Mouse (Mus musculus) bone marrow, adult 2 months (tissue): ENCODE measurements around the gene Cers4. TPM values are rescaled to one million over a fixed set of nuclear protein-coding genes. Genes with fewer than 3 reads are reported as not detected.
A peak's percentile ranks its signal among the peaks of the same experiment; 100 is the strongest.

ENCODE experiments used
- H3K27ac ChIP-seq: fragments of 200-500 bp; 2 replicates; pipeline ENCODE4 v1.5.1; 2012; ENCODE audit warnings: low read depth, mild to moderate bottlenecking, control low read depth, inconsistent platforms, low read length; ENCODE audit not compliant: control insufficient read depth, poor library complexity, insufficient read depth
- H3K4me1 ChIP-seq: fragments of 200-500 bp; 2 replicates; pipeline ENCODE4 v1.6.1; 2011; ENCODE audit warnings: low read length; ENCODE audit not compliant: control insufficient read depth, insufficient read depth
- H3K4me3 ChIP-seq: fragments of 200-500 bp; replicated peaks from 2 replicates; pipeline ENCODE3; 2011; ENCODE audit warnings: mild to moderate bottlenecking, low read depth, low read length, control low read depth; ENCODE audit not compliant: control insufficient read depth
- CTCF ChIP-seq: fragments of 200-500 bp; IDR thresholded peaks from 2 replicates; pipeline ENCODE4 v1.5.1; 2011; ENCODE audit warnings: low read length, control low read depth; ENCODE audit not compliant: control insufficient read depth, insufficient read depth
- POLR2A ChIP-seq: fragments of 200-500 bp; IDR thresholded peaks from 2 replicates; pipeline ENCODE4 v1.6.1; 2011; ENCODE audit warnings: low read depth, mild to moderate bottlenecking, control low read depth, low read length, borderline replicate concordance; ENCODE audit not compliant: control insufficient read depth
- WGBS: fragments of 180-500 bp; shearing (Covaris S2); methylation state at CpG from one replicate; pipeline ENCODE4 v1.1.7; 2018; 5-methylcytosine and 5-hydroxymethylcytosine counted together
- polyA plus RNA-seq: library from polyadenylated mRNA; stranded (reverse); fragments of >200 nt; gene quantifications from 2 replicates; pipeline ENCODE4 v1.2.4, GENCODE M21; 2011; ENCODE audit warnings: low replicate concordance; ENCODE audit not compliant: missing spikeins, insufficient read depth, insufficient read length

Cers4 gene
- polyA plus RNA-seq: 3.0 and 8.1 TPM in 2 replicates

- Histone ChIP-seq H3K4me1 (no peaks in the 10 kb centered on the region; the same call in 1 of the 2 replicates), H3K4me3 (peak within 1 kb of the TSS; percentile 80), H3K27ac (peak within 1 kb of the TSS; percentile 46)
- TF ChIP-seq POLR2A (peak; percentile 39; the same call in 1 of the 2 replicates), CTCF (no peak)
- WGBS: 1% methylated on average over 39 of the region's 39 CpGs
These were observed at the start of gene Cers4 for GRCm38 (mm10) chr8:4492851-4493685. Gene Cers4 (plus strand): TSS chr8:4493026.

- no peak for TF ChIP-seq CTCF
- no peak for TF ChIP-seq POLR2A
- Histone ChIP-seq H3K4me1 (no peaks in the 10 kb centered on the region), H3K4me3 (no peak overlapping the region), H3K27ac (no peak overlapping the region)
- 41% methylated on average over 2 of the region's 2 CpGs for WGBS
These were observed 34.7 kb upstream of the Cers4 start for GRCm38 (mm10) chr8:4458165-4458564.

- Histone ChIP-seq H3K4me1 (no peaks in the 10 kb centered on the region), H3K27ac (no peak overlapping the region), H3K4me3 (no peak overlapping the region)
- WGBS: 85% methylated on average over 2 of the region's 2 CpGs
- no peak for TF ChIP-seq POLR2A
- no peak for TF ChIP-seq CTCF
These were observed 29.8 kb upstream of the Cers4 start for GRCm38 (mm10) chr8:4463061-4463460.

GRCm38 (mm10) chr8:4474419-4475187 is 18.2 kb upstream of the Cers4 start:
- Histone ChIP-seq H3K27ac (no peak overlapping the region), H3K4me1 (no peaks in the 10 kb centered on the region), H3K4me3 (no peak overlapping the region)
- TF ChIP-seq POLR2A: no peak
- TF ChIP-seq CTCF: no peak
- WGBS: 65% methylated on average over 7 of the region's 7 CpGs

GRCm38 (mm10) chr8:4481154-4481553 is 11.7 kb upstream of the Cers4 start:
- TF ChIP-seq POLR2A: no peak
- no peak for TF ChIP-seq CTCF
- Histone ChIP-seq H3K4me3 (no peak overlapping the region), H3K27ac (no peak overlapping the region), H3K4me1 (no peaks in the 10 kb centered on the region)
- 83% methylated on average over 4 of the region's 4 CpGs for WGBS

- Histone ChIP-seq H3K4me3 (no peak overlapping the region), H3K27ac (no peak overlapping the region), H3K4me1 (no peaks in the 10 kb centered on the region)
- no peak for TF ChIP-seq CTCF
- TF ChIP-seq POLR2A: no peak
- WGBS: 65% methylated on average over 4 of the region's 4 CpGs
These were observed 11.2 kb upstream of the Cers4 start for GRCm38 (mm10) chr8:4481586-4481985.

- Histone ChIP-seq H3K27ac (no peak overlapping the region), H3K4me3 (no peak overlapping the region), H3K4me1 (no peaks in the 10 kb centered on the region)
- no peak for TF ChIP-seq POLR2A
- WGBS: 84% methylated on average over 4 of the region's 4 CpGs
These were observed 10.3 kb upstream of the Cers4 start for GRCm38 (mm10) chr8:4482501-4482900.

- Histone ChIP-seq H3K27ac (no peak overlapping the region), H3K4me1 (no peaks in the 10 kb centered on the region), H3K4me3 (no peak overlapping the region)
- 61% methylated on average over 6 of the region's 6 CpGs for WGBS
- TF ChIP-seq CTCF (no peak), POLR2A (no peak)
These were observed 9.5 kb upstream of the Cers4 start for GRCm38 (mm10) chr8:4483330-4483729.

- 8% methylated on average over 21 of the region's 21 CpGs for WGBS
- TF ChIP-seq POLR2A: no peak
- no peak for TF ChIP-seq CTCF
- Histone ChIP-seq H3K27ac (peak overlapping the region; percentile 46), H3K4me3 (peak overlapping the region; percentile 80), H3K4me1 (no peaks in the 10 kb centered on the region; the same call in 1 of the 2 replicates)
These were observed 1.0 kb downstream of the Cers4 start for GRCm38 (mm10) chr8:4493686-4494440.
